Mouse (Mus musculus): Measurements from ENCODE around the gene Trim65. TPM values are rescaled to one million over a fixed set of nuclear protein-coding genes. Genes with fewer than 3 reads are reported as not detected.
A peak's percentile ranks its signal among the peaks of the same experiment; 100 is the strongest.

Gene Trim65
- polyA plus RNA-seq, 1 experiment from 2014 or later = 3.2 TPM

GRCm38 (mm10) chr11:116086258-116087193, 44.4 kb downstream of the Trim65 start, which contains the start of gene Wbp2:
Wbp2 (minus strand) TSS chr11:116086995.
- H3K9ac ChIP-seq (ENCODE audit: low read depth, low read length) = peak within 1 kb of the TSS; percentile 63
- H3K36me3 ChIP-seq (ENCODE audit: control insufficient read depth, insufficient read depth, low read length) = peaks cover 24% of the 10 kb centered on the region
- 5% methylated on average over 31 of the region's 43 CpGs for WGBS
- H3K27me3 ChIP-seq (replicated peaks; ENCODE audit: control insufficient read depth, insufficient read depth, low read length) = no peaks in the 10 kb centered on the region
- peaks cover 12% of the 10 kb centered on the region for H3K4me1 ChIP-seq (ENCODE audit: control insufficient read depth, insufficient read depth, low read length)
- H3K4me3 ChIP-seq (ENCODE audit: low read depth, low read length) = peak within 1 kb of the TSS; percentile 50
- peak within 1 kb of the TSS; percentile 64 for H3K4me2 ChIP-seq (ENCODE audit: low read depth, low read length)
- H3K27ac ChIP-seq (replicated peaks; ENCODE audit: low read depth, low read length) = peak within 1 kb of the TSS; percentile 75
- peak; percentile 97 for ATAC-seq (ENCODE audit: low read depth)
- DNase-seq (ENCODE audit: low spot score) = peak; percentile 100
- no peaks in the 10 kb centered on the region for H3K9me3 ChIP-seq (ENCODE audit: control insufficient read depth, low read length)

GRCm38 (mm10) chr11:116084166-116084565, 46.8 kb downstream of the Trim65 start:
- H3K9me3 ChIP-seq (ENCODE audit: control insufficient read depth, low read length) = no peaks in the 10 kb centered on the region
- H3K36me3 ChIP-seq (ENCODE audit: control insufficient read depth, insufficient read depth, low read length) = peaks cover 48% of the 10 kb centered on the region
- H3K9ac ChIP-seq (ENCODE audit: low read depth, low read length) = no peak overlapping the region
- H3K4me3 ChIP-seq (ENCODE audit: low read depth, low read length) = no peak overlapping the region
- H3K4me1 ChIP-seq (ENCODE audit: control insufficient read depth, insufficient read depth, low read length) = peaks cover 12% of the 10 kb centered on the region
- DNase-seq (ENCODE audit: low spot score) (no peak), ATAC-seq (ENCODE audit: low read depth) (no peak)
- WGBS = 87% methylated on average over 6 of the region's 6 CpGs
- H3K27me3 ChIP-seq (replicated peaks; ENCODE audit: control insufficient read depth, insufficient read depth, low read length) = no peaks in the 10 kb centered on the region
- H3K4me2 ChIP-seq (ENCODE audit: low read depth, low read length) = no peak overlapping the region
- H3K27ac ChIP-seq (replicated peaks; ENCODE audit: low read depth, low read length) = no peak overlapping the region

- H3K27ac ChIP-seq (replicated peaks; ENCODE audit: low read depth, low read length) = no peak overlapping the region
- no peaks in the 10 kb centered on the region for H3K9me3 ChIP-seq (ENCODE audit: control insufficient read depth, low read length)
- peaks cover 13% of the 10 kb centered on the region for H3K4me1 ChIP-seq (ENCODE audit: control insufficient read depth, insufficient read depth, low read length)
- no peak overlapping the region for H3K9ac ChIP-seq (ENCODE audit: low read depth, low read length)
- no peak overlapping the region for H3K4me2 ChIP-seq (ENCODE audit: low read depth, low read length)
- H3K4me3 ChIP-seq (ENCODE audit: low read depth, low read length) = no peak overlapping the region
- no peaks in the 10 kb centered on the region for H3K27me3 ChIP-seq (replicated peaks; ENCODE audit: control insufficient read depth, insufficient read depth, low read length)
- ATAC-seq (ENCODE audit: low read depth) (no peak), DNase-seq (ENCODE audit: low spot score) (no peak)
- WGBS = 88% methylated on average over 14 of the region's 14 CpGs
- H3K36me3 ChIP-seq (ENCODE audit: control insufficient read depth, insufficient read depth, low read length) = peaks cover 51% of the 10 kb centered on the region
Observed at GRCm38 (mm10) chr11:116083096-116083672, 47.7 kb downstream of the Trim65 start.

- Histone ChIP-seq H3K9me3 (ENCODE audit: control insufficient read depth, low read length) (no peaks in the 10 kb centered on the region), H3K9ac (ENCODE audit: low read depth, low read length) (no peak overlapping the region), H3K4me3 (ENCODE audit: low read depth, low read length) (no peak overlapping the region), H3K4me2 (ENCODE audit: low read depth, low read length) (no peak overlapping the region), H3K27ac (replicated peaks; ENCODE audit: low read depth, low read length) (no peak overlapping the region), H3K27me3 (replicated peaks; ENCODE audit: control insufficient read depth, insufficient read depth, low read length) (no peaks in the 10 kb centered on the region), H3K36me3 (ENCODE audit: control insufficient read depth, insufficient read depth, low read length) (peaks cover 51% of the 10 kb centered on the region), H3K4me1 (ENCODE audit: control insufficient read depth, insufficient read depth, low read length) (peaks cover 16% of the 10 kb centered on the region)
- DNase-seq (ENCODE audit: low spot score) (no peak), ATAC-seq (ENCODE audit: low read depth) (no peak)
- WGBS = 71% methylated on average over 6 of the region's 6 CpGs
Observed at GRCm38 (mm10) chr11:116081081-116081480, 49.8 kb downstream of the Trim65 start.

- DNase-seq (ENCODE audit: low spot score) = no peak
- Histone ChIP-seq H3K9ac (ENCODE audit: low read depth, low read length) (no peak overlapping the region), H3K27ac (replicated peaks; ENCODE audit: low read depth, low read length) (no peak overlapping the region), H3K27me3 (replicated peaks; ENCODE audit: control insufficient read depth, insufficient read depth, low read length) (no peaks in the 10 kb centered on the region), H3K4me1 (ENCODE audit: control insufficient read depth, insufficient read depth, low read length) (peaks cover 6% of the 10 kb centered on the region; the same call in 1 of the 2 replicates), H3K4me3 (ENCODE audit: low read depth, low read length) (no peak overlapping the region), H3K9me3 (ENCODE audit: control insufficient read depth, low read length) (no peaks in the 10 kb centered on the region), H3K36me3 (ENCODE audit: control insufficient read depth, insufficient read depth, low read length) (peaks cover 51% of the 10 kb centered on the region), H3K4me2 (ENCODE audit: low read depth, low read length) (no peak overlapping the region)
- no peak for ATAC-seq (ENCODE audit: low read depth)
- 78% methylated on average over 10 of the region's 10 CpGs for WGBS
Observed at GRCm38 (mm10) chr11:116079511-116079910, 51.4 kb downstream of the Trim65 start.

- H3K4me1 ChIP-seq (ENCODE audit: control insufficient read depth, insufficient read depth, low read length) = peaks cover 6% of the 10 kb centered on the region; the same call in 1 of the 2 replicates
- no peak overlapping the region for H3K4me3 ChIP-seq (ENCODE audit: low read depth, low read length)
- H3K27me3 ChIP-seq (replicated peaks; ENCODE audit: control insufficient read depth, insufficient read depth, low read length) = no peaks in the 10 kb centered on the region
- peaks cover 48% of the 10 kb centered on the region for H3K36me3 ChIP-seq (ENCODE audit: control insufficient read depth, insufficient read depth, low read length)
- no peak overlapping the region for H3K9ac ChIP-seq (ENCODE audit: low read depth, low read length)
- ATAC-seq (ENCODE audit: low read depth) (no peak), DNase-seq (ENCODE audit: low spot score) (no peak)
- 35% methylated on average over 10 of the region's 10 CpGs for WGBS
- H3K9me3 ChIP-seq (ENCODE audit: control insufficient read depth, low read length) = no peaks in the 10 kb centered on the region
- no peak overlapping the region for H3K27ac ChIP-seq (replicated peaks; ENCODE audit: low read depth, low read length)
- no peak overlapping the region for H3K4me2 ChIP-seq (ENCODE audit: low read depth, low read length)
Observed at GRCm38 (mm10) chr11:116078676-116079320, 52.1 kb downstream of the Trim65 start.

- no peaks in the 10 kb centered on the region for H3K9me3 ChIP-seq (ENCODE audit: control insufficient read depth, low read length)
- H3K27me3 ChIP-seq (replicated peaks; ENCODE audit: control insufficient read depth, insufficient read depth, low read length) = no peaks in the 10 kb centered on the region
- WGBS = 10% methylated on average over 15 of the region's 16 CpGs
- H3K36me3 ChIP-seq (ENCODE audit: control insufficient read depth, insufficient read depth, low read length) = peaks cover 42% of the 10 kb centered on the region
- peak overlapping the region; percentile 58 for H3K9ac ChIP-seq (ENCODE audit: low read depth, low read length)
- no peak for ATAC-seq (ENCODE audit: low read depth)
- peak overlapping the region; percentile 58; the same call in 1 of the 2 replicates for H3K27ac ChIP-seq (replicated peaks; ENCODE audit: low read depth, low read length)
- peak overlapping the region; percentile 46 for H3K4me2 ChIP-seq (ENCODE audit: low read depth, low read length)
- peaks cover 6% of the 10 kb centered on the region; the same call in 1 of the 2 replicates for H3K4me1 ChIP-seq (ENCODE audit: control insufficient read depth, insufficient read depth, low read length)
- peak; percentile 36 for DNase-seq (ENCODE audit: low spot score)
- peak overlapping the region; percentile 21 for H3K4me3 ChIP-seq (ENCODE audit: low read depth, low read length)
Observed at GRCm38 (mm10) chr11:116078221-116078620, 52.7 kb downstream of the Trim65 start.

- H3K36me3 ChIP-seq (ENCODE audit: control insufficient read depth, insufficient read depth, low read length) = peaks cover 37% of the 10 kb centered on the region
- DNase-seq (ENCODE audit: low spot score) (no peak), ATAC-seq (ENCODE audit: low read depth) (peak; percentile 45; the same call in 1 of the 2 replicates)
- WGBS = 61% methylated on average over 21 of the region's 22 CpGs
- no peaks in the 10 kb centered on the region for H3K27me3 ChIP-seq (replicated peaks; ENCODE audit: control insufficient read depth, insufficient read depth, low read length)
- peak within 1 kb of the TSS; percentile 46 for H3K4me2 ChIP-seq (ENCODE audit: low read depth, low read length)
- H3K27ac ChIP-seq (replicated peaks; ENCODE audit: low read depth, low read length) = peak within 1 kb of the TSS; percentile 58; the same call in 1 of the 2 replicates
- peak within 1 kb of the TSS; percentile 58 for H3K9ac ChIP-seq (ENCODE audit: low read depth, low read length)
- H3K4me3 ChIP-seq (ENCODE audit: low read depth, low read length) = peak within 1 kb of the TSS; percentile 21
- peaks cover 6% of the 10 kb centered on the region; the same call in 1 of the 2 replicates for H3K4me1 ChIP-seq (ENCODE audit: control insufficient read depth, insufficient read depth, low read length)
- H3K9me3 ChIP-seq (ENCODE audit: control insufficient read depth, low read length) = no peaks in the 10 kb centered on the region
Observed at GRCm38 (mm10) chr11:116077446-116078204, 53.3 kb downstream of the Trim65 start, which contains the start of gene Unc13d. Unc13d (minus strand) TSS chr11:116077961.
